Mouse (Mus musculus): Measurements from ENCODE around the gene Ddc.

DNA sequence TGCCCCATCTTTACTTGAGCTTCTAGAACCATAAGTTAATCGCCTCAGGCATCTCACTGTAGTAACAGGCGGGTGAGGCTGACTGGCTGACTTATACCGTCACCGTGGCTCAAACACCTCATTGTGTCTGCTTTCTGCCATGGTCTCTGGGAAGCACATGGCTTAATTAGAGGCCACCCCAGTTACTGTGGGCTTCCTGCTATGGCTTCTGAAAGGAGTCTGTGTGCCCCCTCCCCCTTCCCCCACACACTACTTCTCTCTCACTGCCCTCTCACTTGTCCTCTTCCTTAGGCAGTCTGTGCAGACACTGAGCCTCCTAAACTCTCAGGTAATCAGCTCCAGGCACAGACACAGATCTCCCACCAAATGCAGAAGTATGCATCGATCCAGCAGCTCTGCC, 69.7 kb downstream of the Ddc start:
- TF ChIP-seq POLR2A (IDR thresholded peaks at IDR 0.05; ENCODE audit: control insufficient read depth, low read depth, low read length) (no peak), CTCF (IDR thresholded peaks at IDR 0.05; ENCODE audit: control insufficient read depth, insufficient read depth, insufficient replicate concordance, low read depth, low read length) (no peak)
